Mouse (Mus musculus): Measurements from ENCODE around the gene Arhgap9. TPM values are rescaled to one million over a fixed set of nuclear protein-coding genes. Genes with fewer than 3 reads are reported as not detected.
A peak's percentile ranks its signal among the peaks of the same experiment; 100 is the strongest.
"Not testable (repeated sequence)": the region's sequence is repeated elsewhere in the genome, so short reads cannot be mapped to it uniquely, and the experiment has no call there.

Gene Arhgap9
- total and polyA plus RNA-seq, 2 experiments from 2014 or later: 0.52 to 0.81 TPM

- H3K36me3 ChIP-seq (ENCODE audit: insufficient read depth): peaks cover 85% of the 10 kb centered on the region
Observed at GRCm38 (mm10) chr10:127303136-127303535, 18.6 kb upstream of the Arhgap9 start.

GRCm38 (mm10) chr10:127309167-127309566 is 12.6 kb upstream of the Arhgap9 start:
- 87% methylated on average over 3 of the region's 3 CpGs for WGBS
- H3K4me2 ChIP-seq (ENCODE audit: low read depth); H3K9ac ChIP-seq; ATAC-seq; H3K4me3 ChIP-seq (ENCODE audit: low read depth, low read length); H3K27ac ChIP-seq (ENCODE audit: low read depth, low read length); DNase-seq; H3K4me1 ChIP-seq (ENCODE audit: insufficient read depth); H3K9me3 ChIP-seq (ENCODE audit: low read length); H3K27me3 ChIP-seq (ENCODE audit: insufficient read depth, low read length): not testable (repeated sequence)
- H3K36me3 ChIP-seq (ENCODE audit: insufficient read depth): peaks cover 47% of the 10 kb centered on the region

More at GRCm38 (mm10) chr10:127303136-127303535, 18.6 kb upstream of the Arhgap9 start:
- no peak for DNase-seq
- Histone ChIP-seq H3K4me3 (ENCODE audit: low read depth, low read length) (no peak overlapping the region), H3K27ac (ENCODE audit: low read depth, low read length) (no peak overlapping the region), H3K4me1 (ENCODE audit: insufficient read depth) (no peaks in the 10 kb centered on the region), H3K27me3 (ENCODE audit: insufficient read depth, low read length) (no peaks in the 10 kb centered on the region), H3K4me2 (ENCODE audit: low read depth) (no peak overlapping the region), H3K9ac (no peak overlapping the region), H3K9me3 (ENCODE audit: low read length) (no peaks in the 10 kb centered on the region)
- no peak for TF ChIP-seq CTCF (IDR thresholded peaks at IDR 0.05; ENCODE audit: low read depth)
- no peak for ATAC-seq
- WGBS: 94% methylated on average over 11 of the region's 11 CpGs

- Histone ChIP-seq H3K9me3 (ENCODE audit: low read length) (no peaks in the 10 kb centered on the region), H3K27me3 (ENCODE audit: insufficient read depth, low read length) (no peaks in the 10 kb centered on the region), H3K4me3 (ENCODE audit: low read depth, low read length) (peak overlapping the region; percentile 84), H3K4me1 (ENCODE audit: insufficient read depth) (peaks cover 6% of the 10 kb centered on the region; the same call in 1 of the 2 replicates), H3K36me3 (ENCODE audit: insufficient read depth) (peaks cover 31% of the 10 kb centered on the region), H3K4me2 (ENCODE audit: low read depth) (peak overlapping the region; percentile 72), H3K27ac (ENCODE audit: low read depth, low read length) (peak overlapping the region; percentile 64), H3K9ac (peak overlapping the region; percentile 68)
- TF ChIP-seq CTCF (IDR thresholded peaks at IDR 0.05; ENCODE audit: low read depth): no peak
- no peak for DNase-seq
- WGBS: 38% methylated on average over 23 of the region's 23 CpGs
- ATAC-seq: peak; percentile 54
Observed at GRCm38 (mm10) chr10:127310523-127311475, 11.0 kb upstream of the Arhgap9 start.

- Histone ChIP-seq H3K9ac (peak within 1 kb of the TSS; percentile 68), H3K27ac (ENCODE audit: low read depth, low read length) (peak within 1 kb of the TSS; percentile 64), H3K9me3 (ENCODE audit: low read length) (no peaks in the 10 kb centered on the region), H3K4me2 (ENCODE audit: low read depth) (peak within 1 kb of the TSS; percentile 72), H3K36me3 (ENCODE audit: insufficient read depth) (peaks cover 22% of the 10 kb centered on the region), H3K4me1 (ENCODE audit: insufficient read depth) (peaks cover 6% of the 10 kb centered on the region; the same call in 1 of the 2 replicates), H3K27me3 (ENCODE audit: insufficient read depth, low read length) (no peaks in the 10 kb centered on the region), H3K4me3 (ENCODE audit: low read depth, low read length) (peak within 1 kb of the TSS; percentile 84)
- DNase-seq: peak; percentile 95
- WGBS: 2% methylated on average over 65 of the region's 65 CpGs
- TF ChIP-seq CTCF (IDR thresholded peaks at IDR 0.05; ENCODE audit: low read depth): no peak
- ATAC-seq: peak; percentile 99
Observed at GRCm38 (mm10) chr10:127311476-127312355, 10.0 kb upstream of the Arhgap9 start, which contains the start of gene Mars. Gene Mars, minus strand, starts transcription at chr10:127311786.

- Histone ChIP-seq H3K9me3 (ENCODE audit: low read length) (no peaks in the 10 kb centered on the region), H3K9ac (peak overlapping the region; percentile 68), H3K27ac (ENCODE audit: low read depth, low read length) (peak overlapping the region; percentile 64), H3K36me3 (ENCODE audit: insufficient read depth) (peaks cover 17% of the 10 kb centered on the region), H3K4me1 (ENCODE audit: insufficient read depth) (peaks cover 6% of the 10 kb centered on the region; the same call in 1 of the 2 replicates), H3K27me3 (ENCODE audit: insufficient read depth, low read length) (no peaks in the 10 kb centered on the region), H3K4me3 (ENCODE audit: low read depth, low read length) (peak overlapping the region; percentile 84), H3K4me2 (ENCODE audit: low read depth) (peak overlapping the region; percentile 72)
- WGBS: 0% methylated on average over 4 of the region's 4 CpGs
- peak; percentile 86 for TF ChIP-seq CTCF (IDR thresholded peaks at IDR 0.05; ENCODE audit: low read depth)
- peak; percentile 49; the same call in 1 of the 2 replicates for ATAC-seq
- DNase-seq: peak; percentile 88
Observed at GRCm38 (mm10) chr10:127312356-127312676, 9.4 kb upstream of the Arhgap9 start.

- Histone ChIP-seq H3K4me1 (ENCODE audit: insufficient read depth) (peaks cover 6% of the 10 kb centered on the region; the same call in 1 of the 2 replicates), H3K9ac (no peak overlapping the region), H3K27ac (ENCODE audit: low read depth, low read length) (no peak overlapping the region), H3K9me3 (ENCODE audit: low read length) (no peaks in the 10 kb centered on the region), H3K36me3 (ENCODE audit: insufficient read depth) (peaks cover 12% of the 10 kb centered on the region), H3K4me3 (ENCODE audit: low read depth, low read length) (no peak overlapping the region), H3K27me3 (ENCODE audit: insufficient read depth, low read length) (no peaks in the 10 kb centered on the region), H3K4me2 (ENCODE audit: low read depth) (no peak overlapping the region)
- TF ChIP-seq CTCF (IDR thresholded peaks at IDR 0.05; ENCODE audit: low read depth): no peak
- 80% methylated on average over 4 of the region's 4 CpGs for WGBS
- no peak for ATAC-seq
- no peak for DNase-seq
Observed at GRCm38 (mm10) chr10:127312858-127313257, 8.9 kb upstream of the Arhgap9 start.

- DNase-seq; H3K9me3 ChIP-seq (ENCODE audit: low read length); H3K4me2 ChIP-seq (ENCODE audit: low read depth); H3K27ac ChIP-seq (ENCODE audit: low read depth, low read length); H3K4me3 ChIP-seq (ENCODE audit: low read depth, low read length); H3K4me1 ChIP-seq (ENCODE audit: insufficient read depth); H3K9ac ChIP-seq; H3K36me3 ChIP-seq (ENCODE audit: insufficient read depth); ATAC-seq; H3K27me3 ChIP-seq (ENCODE audit: insufficient read depth, low read length): not testable (repeated sequence)
- WGBS: 93% methylated on average over 5 of the region's 5 CpGs
Observed at GRCm38 (mm10) chr10:127313516-127313915, 8.2 kb upstream of the Arhgap9 start.

- ATAC-seq; H3K27me3 ChIP-seq (ENCODE audit: insufficient read depth, low read length); DNase-seq; H3K4me2 ChIP-seq (ENCODE audit: low read depth); H3K27ac ChIP-seq (ENCODE audit: low read depth, low read length); H3K9ac ChIP-seq; H3K4me3 ChIP-seq (ENCODE audit: low read depth, low read length); H3K4me1 ChIP-seq (ENCODE audit: insufficient read depth); H3K36me3 ChIP-seq (ENCODE audit: insufficient read depth); H3K9me3 ChIP-seq (ENCODE audit: low read length): not testable (repeated sequence)
- 68% methylated on average over 1 of the region's 1 CpGs for WGBS
Observed at GRCm38 (mm10) chr10:127314950-127315349, 6.8 kb upstream of the Arhgap9 start.

All from forebrain, postnatal 0 days (tissue).